Mouse (Mus musculus) layer of hippocampus, postnatal 14 days (tissue): ENCODE measurements around the gene Npas3. TPM values are rescaled to one million over a fixed set of nuclear protein-coding genes. Genes with fewer than 3 reads are reported as not detected.

Experiments used
- DNase-seq, 2 experiments: peaks; one replicate each; pipeline ENCODE4 v3.0.0; 2021 to 2022; ENCODE audit warnings: low spot score in 2 of 2, mixed read lengths in 1 of 2
- total RNA-seq, 2 experiments: library from RNA; stranded (reverse); gene quantifications; 2 replicates each; pipeline ENCODE4 v1.2.3; 2021

Npas3 gene
- total RNA-seq, 2 experiments from 2014 or later = 32.5 to 32.8 TPM

- DNase-seq = no peak
These were observed 309.8 kb downstream of the Npas3 start for GRCm38 (mm10) chr12:53558259-53558658.

- DNase-seq = peak in 1 of 2 experiments; percentile 24
These were observed 318.4 kb downstream of the Npas3 start for GRCm38 (mm10) chr12:53566712-53567387.

GRCm38 (mm10) chr12:53581181-53581580 lies 332.7 kb downstream of the Npas3 start:
- DNase-seq = no peak

GRCm38 (mm10) chr12:53587249-53587648 lies 338.8 kb downstream of the Npas3 start:
- DNase-seq = no peak

GRCm38 (mm10) chr12:53587691-53588504 lies 339.4 kb downstream of the Npas3 start:
- DNase-seq = peak; percentile 64 to 84

GRCm38 (mm10) chr12:53589446-53589961 lies 341.0 kb downstream of the Npas3 start:
- DNase-seq = peak in 1 of 2 experiments; percentile 39

- no peak for DNase-seq
These were observed 357.2 kb downstream of the Npas3 start for GRCm38 (mm10) chr12:53605661-53606060.

- no peak for DNase-seq
These were observed 363.6 kb downstream of the Npas3 start for GRCm38 (mm10) chr12:53612120-53612519.

- DNase-seq = no peak
These were observed 372.8 kb downstream of the Npas3 start for GRCm38 (mm10) chr12:53621271-53621670.

- DNase-seq = peak in 1 of 2 experiments; percentile 18
These were observed 375.3 kb downstream of the Npas3 start for GRCm38 (mm10) chr12:53623793-53624192.

- no peak for DNase-seq
These were observed 376.0 kb downstream of the Npas3 start for GRCm38 (mm10) chr12:53624379-53625021.

GRCm38 (mm10) chr12:53629483-53630120 lies 381.1 kb downstream of the Npas3 start:
- peak in 1 of 2 experiments; percentile 18 for DNase-seq

- no peak for DNase-seq
These were observed 382.1 kb downstream of the Npas3 start for GRCm38 (mm10) chr12:53630607-53631006.

GRCm38 (mm10) chr12:53631315-53632106 lies 383.0 kb downstream of the Npas3 start:
- no peak for DNase-seq

GRCm38 (mm10) chr12:53638571-53638970 lies 390.1 kb downstream of the Npas3 start:
- DNase-seq = peak in 1 of 2 experiments; percentile 18

GRCm38 (mm10) chr12:53647282-53647681 lies 398.8 kb downstream of the Npas3 start:
- DNase-seq = no peak

GRCm38 (mm10) chr12:53656301-53656700 lies 407.8 kb downstream of the Npas3 start:
- peak; percentile 22 to 26 for DNase-seq

GRCm38 (mm10) chr12:53664084-53664483 lies 415.6 kb downstream of the Npas3 start:
- DNase-seq = no peak

- no peak for DNase-seq
These were observed 423.4 kb downstream of the Npas3 start for GRCm38 (mm10) chr12:53671846-53672245.

- peak in 1 of 2 experiments; percentile 22 for DNase-seq
These were observed 428.7 kb downstream of the Npas3 start for GRCm38 (mm10) chr12:53677091-53677630.
